Mouse (Mus musculus) embryonic stem cell, embryonic (primary cell): Measurements from ENCODE around the gene Krtap1-4.
"Not testable (repeated sequence)": the region's sequence is repeated elsewhere in the genome, so short reads cannot be mapped to it uniquely, and the experiment has no call there.

Source experiments
- CTCF ChIA-PET, 4 experiments: fragments of 300-600 bp in 2 of 4; fragments of 350-600 bp in 2 of 4; sonication (Branson Sonifier 250); formaldehyde crosslinking; loops; one replicate each; lab custom pipeline; 2022; ENCODE audit warnings: inconsistent platforms in 2 of 4; lab: Charles Lee
- POLR2A ChIA-PET, 4 experiments: fragments of 300-600 bp in 2 of 4; fragments of 350-600 bp in 2 of 4; sonication (Branson Sonifier 250); formaldehyde crosslinking; loops; one replicate each; lab custom pipeline; 2022; ENCODE audit warnings: antibody characterized with exemption in 4 of 4, inconsistent platforms in 1 of 4; lab: Charles Lee

Gene Krtap1-4

GRCm38 (mm10) chr11:99583245-99583704 lies at the start of gene Krtap1-4:
TSS of gene Krtap1-4 (minus strand) at chr11:99583654.
- ChIA-PET CTCF (interaction anchor here in 1 of 4 experiments (1.4 kb wide), 1 partner anchor 10 kb away, joined by 3 read pairs; no protein-coding TSS in a partner anchor), POLR2A (no interaction called here)

GRCm38 (mm10) chr11:99630890-99631289 lies 47.4 kb upstream of the Krtap1-4 start:
- ChIA-PET POLR2A (no interaction called here), CTCF (no interaction called here)

- CTCF ChIA-PET = no interaction called here
- POLR2A ChIA-PET = no interaction called here
Measured at GRCm38 (mm10) chr11:99628138-99628537, 44.7 kb upstream of the Krtap1-4 start, which contains the start of gene Krtap4-1. TSS of gene Krtap4-1 (minus strand) at chr11:99628238.

- ChIA-PET POLR2A (no interaction called here), CTCF (no interaction called here)
Measured at GRCm38 (mm10) chr11:99620335-99620734, 36.9 kb upstream of the Krtap1-4 start, which contains the start of gene Gm11562. TSS of gene Gm11562 (minus strand) at chr11:99620435.

GRCm38 (mm10) chr11:99614796-99615363 lies 31.4 kb upstream of the Krtap1-4 start, which contains the start of gene Krtap2-4:
TSS of gene Krtap2-4 (minus strand) at chr11:99614846.
- POLR2A ChIA-PET = no interaction called here
- CTCF ChIA-PET = no interaction called here

- POLR2A ChIA-PET, CTCF ChIA-PET: not testable (repeated sequence)
Measured at GRCm38 (mm10) chr11:99610089-99610488, 26.6 kb upstream of the Krtap1-4 start, which contains the start of gene Gm11937. TSS of gene Gm11937 (minus strand) at chr11:99610189.

- POLR2A ChIA-PET = no interaction called here
- CTCF ChIA-PET = no interaction called here
Measured at GRCm38 (mm10) chr11:99609126-99609525, 25.7 kb upstream of the Krtap1-4 start.

- CTCF ChIA-PET = interaction anchor here in 1 of 4 experiments (1.1 kb wide), 1 partner anchor 29 kb away, joined by 3 read pairs; no protein-coding TSS in a partner anchor
- POLR2A ChIA-PET = not testable (repeated sequence)
Measured at GRCm38 (mm10) chr11:99603208-99603607, 19.8 kb upstream of the Krtap1-4 start, which contains the start of gene Gm11938. TSS of gene Gm11938 (minus strand) at chr11:99603308.

- POLR2A ChIA-PET = not testable (repeated sequence)
- CTCF ChIA-PET = interaction anchor here in 2 of 4 experiments (0.5 to 0.8 kb wide), 2 partner anchors 23 to 24 kb away, joined by 3 to 5 read pairs; no protein-coding TSS in a partner anchor
Measured at GRCm38 (mm10) chr11:99597742-99598141, 14.3 kb upstream of the Krtap1-4 start, which contains the start of gene Krtap9-3. TSS of gene Krtap9-3 (minus strand) at chr11:99598105.

GRCm38 (mm10) chr11:99590981-99591380 lies 7.5 kb upstream of the Krtap1-4 start, which contains the start of gene Krtap1-3:
TSS of gene Krtap1-3 (minus strand) at chr11:99591339.
- CTCF ChIA-PET = interaction anchor here in 2 of 4 experiments (0.5 to 2.1 kb wide), 2 partner anchors 17 kb away, joined by 7 to 9 read pairs; no protein-coding TSS in a partner anchor
- POLR2A ChIA-PET = no interaction called here

- ChIA-PET POLR2A (no interaction called here), CTCF (interaction anchor here in 2 of 4 experiments (0.6 to 0.7 kb wide), 2 partner anchors 11 to 435 kb away, joined by 3 read pairs; no protein-coding TSS in a partner anchor)
Measured at GRCm38 (mm10) chr11:99585096-99585495, 1.6 kb upstream of the Krtap1-4 start.

GRCm38 (mm10) chr11:99581564-99581963 lies 1.9 kb downstream of the Krtap1-4 start:
- ChIA-PET CTCF (no interaction called here), POLR2A (no interaction called here)

- ChIA-PET CTCF (no interaction called here), POLR2A (no interaction called here)
Measured at GRCm38 (mm10) chr11:99581051-99581450, 2.4 kb downstream of the Krtap1-4 start.

- ChIA-PET CTCF (no interaction called here), POLR2A (no interaction called here)
Measured at GRCm38 (mm10) chr11:99580636-99581035, 2.8 kb downstream of the Krtap1-4 start, which contains the start of gene Krtap1-5. TSS of gene Krtap1-5 (minus strand) at chr11:99581016.

GRCm38 (mm10) chr11:99574106-99574505 lies 9.3 kb downstream of the Krtap1-4 start:
- CTCF ChIA-PET = interaction anchor here (0.5 to 1.4 kb wide), 19 partner anchors 8 to 615 kb away, joined by 3 to 9 read pairs (median 4); partner anchors contain the start of genes Krtap9-3 (in 2 of the 4), Gm11938 (in 1 of the 4), Krtap1-3 (in 1 of the 4) and Krtap1-4 (in 1 of the 4)
- POLR2A ChIA-PET = interaction anchor here in 1 of 4 experiments (0.7 kb wide), 1 partner anchor 648 kb away, joined by 4 read pairs; no protein-coding TSS in a partner anchor

GRCm38 (mm10) chr11:99573164-99573563 lies 10.3 kb downstream of the Krtap1-4 start:
- POLR2A ChIA-PET = no interaction called here
- CTCF ChIA-PET = interaction anchor here in 1 of 4 experiments (0.7 to 1.0 kb wide), 2 partner anchors 109 to 182 kb away, joined by 6 to 7 read pairs; no protein-coding TSS in a partner anchor

GRCm38 (mm10) chr11:99566530-99566929 lies 16.9 kb downstream of the Krtap1-4 start, which contains the start of gene Krtap3-1:
TSS of gene Krtap3-1 (minus strand) at chr11:99566630.
- CTCF ChIA-PET = interaction anchor here in 1 of 4 experiments (1.2 kb wide), 1 partner anchor 8 kb away, joined by 5 read pairs; no protein-coding TSS in a partner anchor
- POLR2A ChIA-PET = no interaction called here

GRCm38 (mm10) chr11:99562580-99562979 lies 20.9 kb downstream of the Krtap1-4 start:
- POLR2A ChIA-PET = no interaction called here

GRCm38 (mm10) chr11:99559366-99559765 lies 24.1 kb downstream of the Krtap1-4 start, which contains the start of gene Gm11939:
TSS of gene Gm11939 (minus strand) at chr11:99559466.
- ChIA-PET CTCF (no interaction called here), POLR2A (no interaction called here)

More at GRCm38 (mm10) chr11:99562580-99562979, 20.9 kb downstream of the Krtap1-4 start:
- CTCF ChIA-PET = interaction anchor here in 1 of 4 experiments (0.5 kb wide), 1 partner anchor 51 kb away, joined by 5 read pairs; no protein-coding TSS in a partner anchor
